Mouse (Mus musculus) kidney, adult 2 months (tissue): Measurements from ENCODE around the gene Cxadr.

ENCODE experiments used
- CTCF ChIP-seq: fragments of 200-500 bp; conservative IDR thresholded peaks from 2 replicates; pipeline ENCODE4 v1.5.1; 2011; ENCODE audit warnings: low read depth, mild to moderate bottlenecking, control low read depth, low read length, moderate library complexity, mixed read lengths; ENCODE audit not compliant: insufficient read depth, insufficient read length
- POLR2A ChIP-seq: fragments of 200-500 bp; IDR thresholded peaks from one replicate; pipeline ENCODE4 v1.6.1; 2011; ENCODE audit warnings: low read depth, low read length, control low read depth

- TF ChIP-seq POLR2A (no peak), CTCF (no peak)
These were observed 41.5 kb downstream of the Cxadr start for GRCm38 (mm10) chr16:78342767-78343166.
